Mouse (Mus musculus): ENCODE data around the gene Kif1b.

- TF ChIP-seq CTCF (IDR thresholded peaks at IDR 0.05; ENCODE audit: borderline replicate concordance, insufficient read depth, low read depth, low read length) = no peak
- no peak for TF ChIP-seq POLR2A (IDR thresholded peaks at IDR 0.05; ENCODE audit: borderline replicate concordance, insufficient read depth, low read length)
Observed at GRCm38 (mm10) chr4:149138515-149138914, 169.0 kb downstream of the Kif1b start.

Measured in cerebellum, adult 2 months (tissue).